Mouse (Mus musculus) heart, embryonic 12.5 days (tissue): ENCODE measurements around the gene Runx1. TPM values are rescaled to one million over a fixed set of nuclear protein-coding genes. Genes with fewer than 3 reads are reported as not detected.

Source experiments
- ATAC-seq: fragments of 200-750 bp; cut with Nextera tagmentation; 2 replicates; pipeline ENCODE4 v1.8.0; 2017; ENCODE audit warnings: moderate TSS enrichment, moderate library complexity; ENCODE audit not compliant: insufficient number of reproducible peaks, low FRiP score
- H3K27ac ChIP-seq: fragments of 300-500 bp; sonication (generic); 2 replicates; pipeline ENCODE4 v1.5.1; 2016; ENCODE audit warnings: mild to moderate bottlenecking, moderate library complexity; ENCODE audit not compliant: poor library complexity, severe bottlenecking
- H3K27me3 ChIP-seq: fragments of 300-500 bp; sonication (generic); replicated peaks from 2 replicates; pipeline ENCODE4 v1.6.1; 2016; ENCODE audit warnings: mild to moderate bottlenecking, moderate library complexity
- H3K36me3 ChIP-seq: fragments of 300-500 bp; sonication (generic); 2 replicates; pipeline ENCODE4 v1.6.1; 2016; ENCODE audit warnings: mild to moderate bottlenecking, moderate library complexity
- H3K4me1 ChIP-seq: fragments of 300-500 bp; sonication (generic); replicated peaks from 2 replicates; pipeline ENCODE4 v1.6.1; 2016; ENCODE audit warnings: mild to moderate bottlenecking
- H3K4me2 ChIP-seq: fragments of 300-500 bp; sonication (generic); 2 replicates; pipeline ENCODE4 v1.6.1; 2016; ENCODE audit warnings: mild to moderate bottlenecking, moderate library complexity
- H3K4me3 ChIP-seq: fragments of 300-500 bp; sonication (generic); 2 replicates; pipeline ENCODE4 v1.5.1; 2016; ENCODE audit warnings: mild to moderate bottlenecking
- H3K9ac ChIP-seq: fragments of 300-500 bp; sonication (generic); 2 replicates; pipeline ENCODE4 v1.6.1; 2016; ENCODE audit warnings: mild to moderate bottlenecking, moderate library complexity
- H3K9me3 ChIP-seq: fragments of 300-500 bp; sonication (generic); replicated peaks from 2 replicates; pipeline ENCODE4 v1.6.1; 2016; ENCODE audit warnings: mild to moderate bottlenecking, moderate library complexity
- WGBS: fragments of 180-500 bp; shearing (Covaris S2); methylation state at CpG from one replicate; pipeline ENCODE4 v1.1.7; 2016; 5-methylcytosine and 5-hydroxymethylcytosine counted together
- polyA plus RNA-seq: library from polyadenylated mRNA; unstranded; fragments of >200 nt; fragmentation: Nextera tagmentation; extraction: Ambion mirVana; gene quantifications from 2 replicates; pipeline ENCODE4 v1.2.1, GENCODE M21; 2016

Runx1 gene
- polyA plus RNA-seq, 1 experiment from 2014 or later: 1.5 TPM

GRCm38 (mm10) chr16:92767862-92768261 lies 58.1 kb downstream of the Runx1 start:
- Histone ChIP-seq H3K9ac (no peak overlapping the region), H3K27me3 (peaks cover 11% of the 10 kb centered on the region; the same call in 1 of the 2 replicates), H3K36me3 (no peaks in the 10 kb centered on the region), H3K4me1 (no peaks in the 10 kb centered on the region), H3K4me3 (no peak overlapping the region), H3K4me2 (no peak overlapping the region), H3K9me3 (0 out of 2 replicates have a peak, but pooled peaks cover under 1% of the 10 kb centered on the region), H3K27ac (no peak overlapping the region)
- no peak for ATAC-seq
- 82% methylated on average over 4 of the region's 4 CpGs for WGBS

GRCm38 (mm10) chr16:92767423-92767822 lies 58.5 kb downstream of the Runx1 start:
- Histone ChIP-seq H3K9me3 (no peaks in the 10 kb centered on the region), H3K4me2 (no peak overlapping the region), H3K4me3 (no peak overlapping the region), H3K27ac (no peak overlapping the region), H3K27me3 (peaks cover 11% of the 10 kb centered on the region; the same call in 1 of the 2 replicates), H3K4me1 (peaks cover 1% of the 10 kb centered on the region), H3K9ac (no peak overlapping the region), H3K36me3 (no peaks in the 10 kb centered on the region)
- no peak for ATAC-seq
- WGBS: 88% methylated on average over 7 of the region's 7 CpGs

- Histone ChIP-seq H3K4me3 (no peak overlapping the region), H3K4me1 (peaks cover 13% of the 10 kb centered on the region), H3K4me2 (no peak overlapping the region), H3K9me3 (no peaks in the 10 kb centered on the region), H3K36me3 (no peaks in the 10 kb centered on the region), H3K9ac (no peak overlapping the region), H3K27ac (no peak overlapping the region), H3K27me3 (peaks cover 17% of the 10 kb centered on the region)
- WGBS: 62% methylated on average over 13 of the region's 13 CpGs
- no peak for ATAC-seq
Measured at GRCm38 (mm10) chr16:92764741-92765396, 61.1 kb downstream of the Runx1 start.

- no peaks in the 10 kb centered on the region for H3K9me3 ChIP-seq
Measured at GRCm38 (mm10) chr16:92763666-92764065, 62.3 kb downstream of the Runx1 start.

GRCm38 (mm10) chr16:92761968-92762521 lies 63.9 kb downstream of the Runx1 start:
- no peaks in the 10 kb centered on the region for H3K9me3 ChIP-seq
- WGBS: 33% methylated on average over 15 of the region's 15 CpGs
- H3K27ac ChIP-seq: no peak overlapping the region
- H3K9ac ChIP-seq: no peak overlapping the region
- peak overlapping the region; percentile 52 for H3K4me2 ChIP-seq
- H3K36me3 ChIP-seq: no peaks in the 10 kb centered on the region
- no peak overlapping the region for H3K4me3 ChIP-seq
- H3K4me1 ChIP-seq: peaks cover 13% of the 10 kb centered on the region
- ATAC-seq: no peak
- peaks cover 25% of the 10 kb centered on the region for H3K27me3 ChIP-seq

More at GRCm38 (mm10) chr16:92763666-92764065, 62.3 kb downstream of the Runx1 start:
- Histone ChIP-seq H3K27ac (no peak overlapping the region), H3K4me1 (peaks cover 13% of the 10 kb centered on the region), H3K27me3 (peaks cover 27% of the 10 kb centered on the region), H3K4me2 (no peak overlapping the region), H3K9ac (no peak overlapping the region), H3K4me3 (no peak overlapping the region), H3K36me3 (no peaks in the 10 kb centered on the region)
- 88% methylated on average over 3 of the region's 3 CpGs for WGBS
- ATAC-seq: no peak

GRCm38 (mm10) chr16:92760091-92760490 lies 65.9 kb downstream of the Runx1 start:
- no peak for ATAC-seq
- Histone ChIP-seq H3K36me3 (no peaks in the 10 kb centered on the region), H3K4me1 (peaks cover 13% of the 10 kb centered on the region), H3K9me3 (no peaks in the 10 kb centered on the region), H3K27me3 (peaks cover 33% of the 10 kb centered on the region), H3K9ac (no peak overlapping the region), H3K4me2 (no peak overlapping the region), H3K27ac (no peak overlapping the region), H3K4me3 (no peak overlapping the region)
- 85% methylated on average over 3 of the region's 3 CpGs for WGBS

GRCm38 (mm10) chr16:92757564-92757963 lies 68.4 kb downstream of the Runx1 start:
- no peaks in the 10 kb centered on the region for H3K36me3 ChIP-seq
- ATAC-seq: no peak
- peaks cover 40% of the 10 kb centered on the region for H3K27me3 ChIP-seq
- no peak overlapping the region for H3K27ac ChIP-seq
- no peak overlapping the region for H3K4me2 ChIP-seq
- H3K9me3 ChIP-seq: no peaks in the 10 kb centered on the region
- peaks cover 13% of the 10 kb centered on the region for H3K4me1 ChIP-seq
- H3K4me3 ChIP-seq: no peak overlapping the region
- no peak overlapping the region for H3K9ac ChIP-seq
- 82% methylated on average over 4 of the region's 4 CpGs for WGBS

- no peak overlapping the region for H3K4me3 ChIP-seq
- no peak overlapping the region for H3K9ac ChIP-seq
- no peaks in the 10 kb centered on the region for H3K9me3 ChIP-seq
- peaks cover 31% of the 10 kb centered on the region for H3K27me3 ChIP-seq
- ATAC-seq: no peak
- H3K27ac ChIP-seq: no peak overlapping the region
- no peaks in the 10 kb centered on the region for H3K4me1 ChIP-seq
- H3K4me2 ChIP-seq: no peak overlapping the region
- H3K36me3 ChIP-seq: no peaks in the 10 kb centered on the region
- 96% methylated on average over 3 of the region's 3 CpGs for WGBS
Measured at GRCm38 (mm10) chr16:92753944-92754343, 72.0 kb downstream of the Runx1 start.

- Histone ChIP-seq H3K9ac (no peak overlapping the region), H3K4me1 (no peaks in the 10 kb centered on the region), H3K27me3 (peaks cover 28% of the 10 kb centered on the region), H3K9me3 (no peaks in the 10 kb centered on the region), H3K36me3 (no peaks in the 10 kb centered on the region), H3K27ac (no peak overlapping the region), H3K4me3 (no peak overlapping the region), H3K4me2 (no peak overlapping the region)
- whole genome bisulfite sequencing: 80% methylated on average over 8 of the region's 8 CpGs
- ATAC-seq: no peak
Measured at GRCm38 (mm10) chr16:92753139-92753538, 72.8 kb downstream of the Runx1 start.

GRCm38 (mm10) chr16:92748272-92748671 lies 77.7 kb downstream of the Runx1 start:
- ATAC-seq: no peak
- Histone ChIP-seq H3K27me3 (peaks cover 39% of the 10 kb centered on the region), H3K9me3 (no peaks in the 10 kb centered on the region), H3K4me1 (peaks cover 9% of the 10 kb centered on the region), H3K4me3 (no peak overlapping the region), H3K27ac (no peak overlapping the region), H3K4me2 (no peak overlapping the region), H3K36me3 (no peaks in the 10 kb centered on the region), H3K9ac (no peak overlapping the region)
- 32% methylated on average over 1 of the region's 1 CpGs for WGBS

- no peaks in the 10 kb centered on the region for H3K9me3 ChIP-seq
- H3K36me3 ChIP-seq: no peaks in the 10 kb centered on the region
- H3K4me1 ChIP-seq: peaks cover 9% of the 10 kb centered on the region
- peaks cover 42% of the 10 kb centered on the region for H3K27me3 ChIP-seq
- ATAC-seq: no peak
- H3K27ac ChIP-seq: no peak overlapping the region
- no peak overlapping the region for H3K9ac ChIP-seq
- H3K4me3 ChIP-seq: no peak overlapping the region
- WGBS: 65% methylated on average over 2 of the region's 2 CpGs
- no peak overlapping the region for H3K4me2 ChIP-seq
Measured at GRCm38 (mm10) chr16:92747062-92747461, 78.9 kb downstream of the Runx1 start.
